8 mouse cellular contexts compared by ENCODE assay signal in genomic region chr8:77379300-77379699, GRCm38 (mm10).
DNase-seq lines count a peak whose midpoint lies in the region; ATAC-seq lines count a peak whose summit lies in the region.

No protein-coding gene starts in this region.

- H3K27me3 ChIP-seq in kidney, embryonic 14.5 days (ENCODE audit: control insufficient read depth, insufficient read depth, low read length), result no peaks in the 10 kb centered on the region

- H3K9ac ChIP-seq in kidney, embryonic 14.5 days (ENCODE audit: low read depth, low read length), result no peak overlapping the region

- 67% methylated on average over 11 of the region's 11 CpGs for WGBS in kidney, embryonic 14.5 days

- H3K36me3 ChIP-seq in kidney, embryonic 14.5 days (ENCODE audit: control insufficient read depth, insufficient read depth, low read length), result peaks cover 26% of the 10 kb centered on the region

- H3K4me1 ChIP-seq in kidney, embryonic 14.5 days (ENCODE audit: control insufficient read depth, insufficient read depth, low read length), result no peaks in the 10 kb centered on the region

- H3K9me3 ChIP-seq in kidney, embryonic 14.5 days (ENCODE audit: control insufficient read depth, low read length), result no peaks in the 10 kb centered on the region

- no peak overlapping the region for H3K27ac ChIP-seq in kidney, embryonic 14.5 days (ENCODE audit: low read depth, low read length)

- no peak overlapping the region for H3K4me3 ChIP-seq in kidney, embryonic 14.5 days (ENCODE audit: low read length)

- DNase-seq in adrenal gland, adult 2 months, result peak; percentile 17
- no peak for DNase-seq in adrenal gland, postnatal 4 days (ENCODE audit: low spot score in 2 of 2)
- peak; percentile 3 to 5 for DNase-seq in lung, adult 18-20 months
- DNase-seq in lung, postnatal 25 days (ENCODE audit: low spot score), result no peak
- peak; percentile 56 for DNase-seq in naive thymus-derived CD4-positive, alpha-beta T cell, adult 2 months (ENCODE audit: low read depth)
- no peak for DNase-seq in frontal cortex, postnatal 14 days (ENCODE audit: low spot score in 2 of 2)

- peak; percentile 55; the same call in 1 of the 2 replicates for ATAC-seq in granulocyte monocyte progenitor cell, adult 5-6 weeks (replicated peaks; ENCODE audit: poor library complexity, severe bottlenecking)
- no peak for ATAC-seq in kidney, embryonic 14.5 days (ENCODE audit: low FRiP score, low TSS enrichment)

- no peak overlapping the region for H3K4me2 ChIP-seq in kidney, embryonic 14.5 days (replicated peaks; ENCODE audit: low read depth, low read length)

Comparison
In these comparisons a context has a peak if more than half of its experiments do, and no peak if none do; other contexts are left out.
1. DNase-seq: peak in adrenal gland, adult 2 months (single experiment), lung, adult 18-20 months (2 of 2) and naive thymus-derived CD4-positive, alpha-beta T cell, adult 2 months (single experiment); none in adrenal gland, postnatal 4 days (0 of 2), lung, postnatal 25 days (single experiment) and frontal cortex, postnatal 14 days (0 of 2).